In genomic region chr10:69218458-69219288, GRCm38 (mm10) we compare ENCODE assay signal across 13 mouse cellular contexts. TPM values are rescaled to one million over a fixed set of nuclear protein-coding genes. Genes with fewer than 3 reads are reported as not detected.
DNase-seq lines count a peak whose midpoint lies in the region; ATAC-seq and TF ChIP-seq lines count a peak whose summit lies in the region.
"Had no signal": no experiment of that assay in that cellular context is flagged by ENCODE, and none has a peak within 500 bp of the region (broad histone marks: within the 10 kb centered on the region; RNA-seq: fewer than 3 reads in every experiment).

No protein-coding gene starts in this region.

- no peak for TF ChIP-seq CTCF in liver, embryonic 14.5 days (IDR thresholded peaks at IDR 0.05; ENCODE audit: low read depth)

- H3K27ac ChIP-seq in liver, embryonic 14.5 days: no peak overlapping the region
- H3K27ac ChIP-seq: embryonic facial prominence, embryonic 15.5 days; hindbrain, embryonic 14.5 days; limb, embryonic 15.5 days; neural tube, embryonic 13.5 days had no signal

- peak; percentile 55 for DNase-seq in ovary, adult 18-20 months (ENCODE audit: low spot score)
- no peak for DNase-seq in ovary, postnatal 14 days (ENCODE audit: low spot score)
- DNase-seq in heart, postnatal 14 days: peak; percentile 64 to 69
- no peak for DNase-seq in liver, embryonic 14.5 days (ENCODE audit: low read depth in 3 of 3, low spot score in 3 of 3)
- peak; percentile 43 for DNase-seq in testis, postnatal 10 days (ENCODE audit: low spot score)
- no peak for DNase-seq in spleen, postnatal 14 days (ENCODE audit: low spot score in 2 of 2)
- DNase-seq in c-Kit-positive CD71-positive TER-119-positive erythroid progenitor cells, embryonic 14.5 days (ENCODE audit: low spot score): no peak
- DNase-seq: thymus, postnatal 25 days had no signal

- ATAC-seq in liver, embryonic 14.5 days (ENCODE audit: insufficient read depth): peak; percentile 61
- no peak for ATAC-seq in erythroid progenitor cell, adult 5-6 weeks (replicated peaks; ENCODE audit: low FRiP score, poor library complexity, severe bottlenecking)

- H3K4me1 ChIP-seq in liver, embryonic 14.5 days (replicated peaks; ENCODE audit: control insufficient read depth in 2 of 2, insufficient read depth in 2 of 2, low read length in 1 of 2): peaks cover 2 to 28% of the 10 kb centered on the region in 2 experiments; a peak in 3 of 4 replicates

- intact Hi-C loops in heart, postnatal 14 days (cut with DNase I): no loop called here

- no peaks in the 10 kb centered on the region for H3K36me3 ChIP-seq in liver, embryonic 14.5 days (replicated peaks; ENCODE audit: control insufficient read depth, insufficient read depth, low read depth)

- H3K9ac ChIP-seq in liver, embryonic 14.5 days (replicated peaks): no peak overlapping the region
- H3K9ac ChIP-seq: embryonic facial prominence, embryonic 15.5 days; hindbrain, embryonic 14.5 days; limb, embryonic 15.5 days; neural tube, embryonic 13.5 days had no signal

- no peak overlapping the region for H3K4me3 ChIP-seq in liver, embryonic 14.5 days (ENCODE audit: insufficient read depth in 1 of 2, low read depth in 2 of 2, low read length in 2 of 2)
- H3K4me3 ChIP-seq: embryonic facial prominence, embryonic 15.5 days; limb, embryonic 15.5 days; neural tube, embryonic 13.5 days had no signal

- WGBS in liver, embryonic 14.5 days (ENCODE audit: insufficient replicate concordance): 36% methylated on average over 14 of the region's 14 CpGs

- no peaks in the 10 kb centered on the region for H3K9me3 ChIP-seq in liver, embryonic 14.5 days (ENCODE audit: control insufficient read depth, low read length)
- H3K9me3 ChIP-seq: embryonic facial prominence, embryonic 15.5 days; limb, embryonic 15.5 days; neural tube, embryonic 13.5 days had no signal

- no peak overlapping the region for H3K4me2 ChIP-seq in liver, embryonic 14.5 days (ENCODE audit: low read depth)
- H3K4me2 ChIP-seq: embryonic facial prominence, embryonic 15.5 days; hindbrain, embryonic 14.5 days; limb, embryonic 15.5 days; neural tube, embryonic 13.5 days had no signal

- peak; percentile 45; the same call in 1 of the 2 replicates for TF ChIP-seq EP300 in liver, embryonic 14.5 days (IDR thresholded peaks at IDR 0.05; ENCODE audit: low read depth)

- no peaks in the 10 kb centered on the region for H3K27me3 ChIP-seq in liver, embryonic 14.5 days (ENCODE audit: control insufficient read depth, insufficient read depth, low read length)
- H3K27me3 ChIP-seq: embryonic facial prominence, embryonic 15.5 days; limb, embryonic 15.5 days; neural tube, embryonic 13.5 days had no signal

RNA-seq across cellular contexts. Expression of gene A930033H14Rik, which starts 5.8 kb away (rescaled TPM):
- 1 to 10 TPM; 2.4 to 2.8 TPM for total RNA-seq in heart, postnatal 14 days (2021)
- polyA plus RNA-seq in liver, embryonic 14.5 days (2012; rRNA removed): 0.32 and 0.51 TPM in 2 replicates
- polyA plus RNA-seq in liver, embryonic 14.5 days (2014; fragmentation: Nextera tagmentation; extraction: Ambion mirVana): 0.18 and 0.19 TPM in 2 replicates
- total RNA-seq in erythroid progenitor cell, adult 5-6 weeks (2015; ENCODE audit: low replicate concordance): not detected in 2 replicates
- 0.15 TPM in 1 of 2 replicates, not detected in the other for total RNA-seq in erythroid progenitor cell, adult 5-6 weeks (2017; ENCODE audit: low replicate concordance)

Comparison
In these comparisons a context has a peak if more than half of its experiments do, and no peak if none do; other contexts are left out.
1. DNase-seq: peak in ovary, adult 18-20 months (single experiment), heart, postnatal 14 days (2 of 2) and testis, postnatal 10 days (single experiment); none in ovary, postnatal 14 days (single experiment), liver, embryonic 14.5 days (0 of 3), spleen, postnatal 14 days (0 of 2) and c-Kit-positive CD71-positive TER-119-positive erythroid progenitor cells, embryonic 14.5 days (single experiment).